Mouse (Mus musculus) midbrain, embryonic 16.5 days (tissue): ENCODE results near the gene Lrpap1. TPM values are rescaled to one million over a fixed set of nuclear protein-coding genes. Genes with fewer than 3 reads are reported as not detected.

Experiments used
- polyA plus RNA-seq: library from polyadenylated mRNA; unstranded; fragments of >200 nt; fragmentation: Nextera tagmentation; extraction: Ambion mirVana; gene quantifications from 2 replicates; pipeline ENCODE4 v1.2.1, GENCODE M21; 2015

Gene Lrpap1
- polyA plus RNA-seq, 1 experiment from 2014 or later, result 141 TPM

Other genes with a start within 250 kb of the Lrpap1 start
- 6.8 and 8.9 TPM in 2 replicates for gene Msantd1, start 197.8 kb downstream of the Lrpap1 start, polyA plus RNA-seq
- 42.3 and 52.9 TPM in 2 replicates for gene Rgs12, start 156.3 kb downstream of the Lrpap1 start, polyA plus RNA-seq
- gene Hgfac, start 64.3 kb downstream of the Lrpap1 start, polyA plus RNA-seq, result 0.16 and 0.31 TPM in 2 replicates
- 8.2 and 10.4 TPM in 2 replicates for gene Dok7, start 49.0 kb downstream of the Lrpap1 start, polyA plus RNA-seq
- 0.36 and 0.39 TPM in 2 replicates for gene Adra2c, start 172.6 kb upstream of the Lrpap1 start, polyA plus RNA-seq